Mouse (Mus musculus) adrenal gland, postnatal 10 days (tissue): ENCODE data around the gene Vapb. TPM values are rescaled to one million over a fixed set of nuclear protein-coding genes. Genes with fewer than 3 reads are reported as not detected.
A peak's percentile ranks its signal among the peaks of the same experiment; 100 is the strongest.

Experiments used
- DNase-seq: peaks from one replicate; pipeline ENCODE4 v3.0.0; 2021; ENCODE audit warnings: mixed read lengths
- total RNA-seq, 2 experiments: library from RNA; stranded (reverse); gene quantifications; 2 replicates each; pipeline ENCODE4 v1.2.3; 2021

The Vapb gene
- total RNA-seq, 2 experiments from 2014 or later: 132 to 136 TPM

- DNase-seq: no peak
These were observed 54.8 kb downstream of the Vapb start for GRCm38 (mm10) chr2:173791904-173792757.

GRCm38 (mm10) chr2:173794018-173794417 is 56.7 kb downstream of the Vapb start:
- no peak for DNase-seq

- no peak for DNase-seq
These were observed 57.5 kb downstream of the Vapb start for GRCm38 (mm10) chr2:173794531-173795510.

GRCm38 (mm10) chr2:173795801-173796673 is 58.7 kb downstream of the Vapb start:
- DNase-seq: no peak

GRCm38 (mm10) chr2:173796674-173796963 is 59.3 kb downstream of the Vapb start:
- no peak for DNase-seq

- no peak for DNase-seq
These were observed 62.2 kb downstream of the Vapb start for GRCm38 (mm10) chr2:173799513-173799912.

GRCm38 (mm10) chr2:173800566-173800965 is 63.3 kb downstream of the Vapb start:
- DNase-seq: no peak

GRCm38 (mm10) chr2:173801405-173801876 is 64.1 kb downstream of the Vapb start:
- DNase-seq: no peak

GRCm38 (mm10) chr2:173802176-173802575 is 64.9 kb downstream of the Vapb start:
- DNase-seq: no peak

GRCm38 (mm10) chr2:173802956-173803355 is 65.6 kb downstream of the Vapb start:
- DNase-seq: no peak

- no peak for DNase-seq
These were observed 66.5 kb downstream of the Vapb start for GRCm38 (mm10) chr2:173803827-173804226.

- DNase-seq: no peak
These were observed 69.3 kb downstream of the Vapb start for GRCm38 (mm10) chr2:173806621-173807020.

GRCm38 (mm10) chr2:173808942-173809341 is 71.6 kb downstream of the Vapb start:
- DNase-seq: no peak

GRCm38 (mm10) chr2:173810036-173810850 is 72.9 kb downstream of the Vapb start:
- no peak for DNase-seq

GRCm38 (mm10) chr2:173810851-173811130 is 73.5 kb downstream of the Vapb start:
- no peak for DNase-seq

GRCm38 (mm10) chr2:173811850-173812249 is 74.5 kb downstream of the Vapb start:
- DNase-seq: peak; percentile 40

- DNase-seq: no peak
These were observed 75.8 kb downstream of the Vapb start for GRCm38 (mm10) chr2:173813071-173813470.

- DNase-seq: no peak
These were observed 89.0 kb downstream of the Vapb start for GRCm38 (mm10) chr2:173826287-173826686.

- no peak for DNase-seq
These were observed 89.9 kb downstream of the Vapb start for GRCm38 (mm10) chr2:173827228-173827627.

- DNase-seq: no peak
These were observed 90.8 kb downstream of the Vapb start for GRCm38 (mm10) chr2:173828134-173828533.

- DNase-seq: no peak
These were observed 95.6 kb downstream of the Vapb start for GRCm38 (mm10) chr2:173832828-173833492.
